Mouse (Mus musculus) intestine, embryonic 14.5 days (tissue): ENCODE measurements at regions not wholly inside any gene's neighbourhood (a gene's known extent, or its start where the extent isn't known, plus 50 kb on each side); places are given as distances from the start of the nearest gene placed in this dataset.

Experiments
- ATAC-seq: fragments of 200-750 bp; cut with Nextera tagmentation; replicated peaks from 2 replicates; pipeline ENCODE4 v1.8.0; 2017; ENCODE audit warnings: low read depth, moderate number of reproducible peaks, moderate TSS enrichment, moderate library complexity; ENCODE audit not compliant: low FRiP score, low TSS enrichment
- DNase-seq: peaks from one replicate; pipeline ENCODE4 v3.0.0-alpha.2; 2018; ENCODE audit warnings: low spot score
- H3K27ac ChIP-seq: fragments of 300-500 bp; sonication (generic); 2 replicates; pipeline ENCODE4 v1.5.1; 2014; ENCODE audit warnings: low read depth, mild to moderate bottlenecking, control low read depth
- H3K27me3 ChIP-seq: fragments of 300-500 bp; sonication (generic); replicated peaks from 2 replicates; pipeline ENCODE4 v1.6.1; 2014; ENCODE audit warnings: low read length, control low read depth; ENCODE audit not compliant: control insufficient read depth, insufficient read depth
- H3K36me3 ChIP-seq: fragments of 300-500 bp; sonication (generic); 2 replicates; pipeline ENCODE4 v1.6.1; 2014; ENCODE audit warnings: low read length, control low read depth; ENCODE audit not compliant: control insufficient read depth, insufficient read depth
- H3K4me1 ChIP-seq: fragments of 300-500 bp; sonication (generic); replicated peaks from 2 replicates; pipeline ENCODE4 v1.6.1; 2014; ENCODE audit warnings: low read length, control low read depth, mixed read lengths; ENCODE audit not compliant: control insufficient read depth, insufficient read depth
- H3K4me2 ChIP-seq: fragments of 300-500 bp; sonication (generic); 2 replicates; pipeline ENCODE4 v1.6.1; 2014; ENCODE audit warnings: low read length
- H3K4me3 ChIP-seq: fragments of 300-500 bp; sonication (generic); 2 replicates; pipeline ENCODE4 v1.5.1; 2014; ENCODE audit warnings: low read depth, low read length, control low read depth, mixed read lengths
- H3K9ac ChIP-seq: fragments of 300-500 bp; sonication (generic); 2 replicates; pipeline ENCODE4 v1.6.1; 2014; ENCODE audit warnings: mild to moderate bottlenecking, low read length
- H3K9me3 ChIP-seq: fragments of 300-500 bp; sonication (generic); 2 replicates; pipeline ENCODE4 v1.6.1; 2016; ENCODE audit warnings: low read length, control low read depth; ENCODE audit not compliant: control insufficient read depth
- WGBS: fragments of 180-500 bp; shearing (Covaris S2); extraction: QIAGEN DNeasy Blood & Tissue Kit; methylation state at CpG from one replicate; pipeline ENCODE4 v1.1.7; 2014; 5-methylcytosine and 5-hydroxymethylcytosine counted together

DNA sequence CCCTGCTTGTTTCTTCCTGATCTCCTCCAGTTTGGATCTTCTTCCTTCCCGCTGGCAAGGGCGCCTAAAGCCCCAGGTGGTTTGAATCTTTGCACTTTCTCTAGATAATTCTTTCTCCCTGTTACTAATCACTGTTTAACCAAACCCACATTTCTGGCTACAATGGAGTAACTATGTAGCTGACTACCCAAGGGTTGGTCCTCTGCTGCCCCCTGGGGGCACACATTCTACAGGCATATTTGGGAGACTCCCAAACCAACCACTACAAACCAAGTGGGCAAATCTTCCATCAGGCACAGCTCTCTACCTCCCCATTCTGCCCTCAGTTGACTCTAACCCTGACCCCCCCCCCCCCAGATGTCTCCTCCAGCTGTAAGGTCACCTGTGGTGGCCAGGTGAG lies 98.7 kb downstream of the 4930564D02Rik start:
- ATAC-seq (no peak), DNase-seq (peak; percentile 76)
- Histone ChIP-seq H3K4me1 (no peaks in the 10 kb centered on the region), H3K9me3 (peaks cover 3% of the 10 kb centered on the region; the same call in 1 of the 2 replicates), H3K36me3 (no peaks in the 10 kb centered on the region), H3K4me3 (no peak overlapping the region), H3K27ac (no peak overlapping the region), H3K9ac (no peak overlapping the region), H3K4me2 (no peak overlapping the region), H3K27me3 (no peaks in the 10 kb centered on the region)
- WGBS: 55% methylated on average over 2 of the region's 2 CpGs

DNA sequence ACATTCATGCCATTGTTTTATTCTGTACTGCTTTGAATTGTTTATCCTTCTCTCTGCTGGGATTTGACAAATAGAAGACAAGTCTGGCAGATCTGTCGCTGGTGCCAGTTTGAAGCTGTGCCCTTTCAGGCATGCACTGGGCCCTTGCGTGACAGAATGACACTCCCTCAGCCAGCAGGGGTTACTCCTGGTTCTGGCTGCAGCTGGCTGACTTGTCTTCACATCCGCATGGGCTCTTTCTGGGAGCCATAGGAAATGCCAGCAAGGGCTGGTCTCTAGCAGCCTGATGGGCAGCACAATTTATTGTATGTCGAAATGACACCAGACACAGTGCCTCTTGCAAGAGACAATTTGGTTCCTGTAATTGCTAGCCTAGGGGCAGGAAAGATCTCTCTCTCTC lies 102.5 kb downstream of the 4930564D02Rik start:
- Histone ChIP-seq H3K27me3 (no peaks in the 10 kb centered on the region), H3K4me3 (no peak overlapping the region), H3K4me2 (no peak overlapping the region), H3K9me3 (peaks cover 6% of the 10 kb centered on the region; the same call in 1 of the 2 replicates), H3K36me3 (no peaks in the 10 kb centered on the region), H3K27ac (no peak overlapping the region), H3K9ac (no peak overlapping the region), H3K4me1 (no peaks in the 10 kb centered on the region)
- no peak for DNase-seq
- ATAC-seq: no peak
- 59% methylated on average over 4 of the region's 4 CpGs for WGBS

GRCm38 (mm10) chr3:105171527-105171926 lies 104.9 kb downstream of the 4930564D02Rik start:
- H3K4me3 ChIP-seq: no peak overlapping the region
- no peaks in the 10 kb centered on the region for H3K4me1 ChIP-seq
- no peaks in the 10 kb centered on the region for H3K36me3 ChIP-seq
- DNase-seq (no peak), ATAC-seq (no peak)
- no peak overlapping the region for H3K9ac ChIP-seq
- H3K27ac ChIP-seq: no peak overlapping the region
- no peak overlapping the region for H3K4me2 ChIP-seq
- H3K9me3 ChIP-seq: peaks cover 6% of the 10 kb centered on the region; the same call in 1 of the 2 replicates
- 79% methylated on average over 5 of the region's 5 CpGs for WGBS
- no peaks in the 10 kb centered on the region for H3K27me3 ChIP-seq

DNA sequence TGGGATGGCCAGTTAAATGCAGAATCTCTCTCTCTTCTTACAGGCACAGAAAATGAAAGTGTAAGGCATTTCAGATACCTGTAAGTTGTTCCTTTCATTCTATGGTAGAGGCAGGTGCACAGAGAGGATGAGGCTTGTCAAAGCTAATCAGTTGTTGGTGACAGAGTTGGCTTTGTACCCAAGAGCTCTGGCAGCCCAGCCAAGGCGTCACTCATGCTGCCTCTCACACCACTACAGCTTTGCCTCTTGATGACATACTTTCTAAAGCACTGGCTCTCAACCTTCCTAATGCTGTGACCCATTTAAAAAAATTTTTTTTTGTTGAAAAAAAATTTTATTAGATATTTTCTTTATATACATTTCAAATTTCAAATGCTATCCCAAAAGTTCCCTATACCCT lies 105.4 kb downstream of the 4930564D02Rik start:
- Histone ChIP-seq H3K27ac (no peak overlapping the region), H3K4me2 (no peak overlapping the region), H3K36me3 (no peaks in the 10 kb centered on the region), H3K27me3 (no peaks in the 10 kb centered on the region), H3K9ac (no peak overlapping the region), H3K9me3 (peaks cover 6% of the 10 kb centered on the region; the same call in 1 of the 2 replicates), H3K4me3 (no peak overlapping the region), H3K4me1 (no peaks in the 10 kb centered on the region)
- DNase-seq: no peak
- WGBS: 87% methylated on average over 1 of the region's 1 CpGs
- ATAC-seq: no peak

GRCm38 (mm10) chr3:105191303-105191702 lies 124.7 kb downstream of the 4930564D02Rik start:
- 76% methylated on average over 7 of the region's 7 CpGs for WGBS
- no peak overlapping the region for H3K27ac ChIP-seq
- ATAC-seq (no peak), DNase-seq (no peak)
- no peaks in the 10 kb centered on the region for H3K4me1 ChIP-seq
- no peak overlapping the region for H3K4me2 ChIP-seq
- no peaks in the 10 kb centered on the region for H3K27me3 ChIP-seq
- no peaks in the 10 kb centered on the region for H3K36me3 ChIP-seq
- no peaks in the 10 kb centered on the region for H3K9me3 ChIP-seq
- H3K4me3 ChIP-seq: no peak overlapping the region
- H3K9ac ChIP-seq: no peak overlapping the region

- no peaks in the 10 kb centered on the region for H3K36me3 ChIP-seq
- WGBS: 55% methylated on average over 7 of the region's 7 CpGs
- no peak overlapping the region for H3K4me2 ChIP-seq
- no peak overlapping the region for H3K9ac ChIP-seq
- ATAC-seq: no peak
- no peaks in the 10 kb centered on the region for H3K9me3 ChIP-seq
- no peak overlapping the region for H3K4me3 ChIP-seq
- no peaks in the 10 kb centered on the region for H3K4me1 ChIP-seq
- no peak for DNase-seq
- H3K27ac ChIP-seq: no peak overlapping the region
- no peaks in the 10 kb centered on the region for H3K27me3 ChIP-seq
Observed at GRCm38 (mm10) chr3:105191830-105192229, 125.2 kb downstream of the 4930564D02Rik start.

DNA sequence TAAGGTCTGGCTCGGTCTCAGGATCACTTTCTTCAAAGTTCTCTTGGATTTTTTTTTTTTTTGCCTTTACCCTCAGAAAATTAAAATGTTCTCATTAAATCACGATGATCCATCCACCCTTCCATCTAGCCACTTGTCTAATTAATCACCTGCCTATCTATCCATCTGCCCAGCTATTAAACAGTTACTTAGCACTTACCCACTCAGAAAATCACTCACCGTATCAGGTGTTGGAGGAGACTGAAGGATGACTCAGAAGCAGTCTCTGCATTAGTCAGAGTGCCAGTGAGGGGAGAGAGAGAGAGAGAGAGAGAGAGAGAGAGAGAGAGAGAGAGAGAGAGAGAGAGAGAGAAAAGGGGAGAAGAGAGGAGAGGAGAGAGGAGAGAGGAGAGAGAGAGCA lies 134.1 kb downstream of the 4930564D02Rik start:
- DNase-seq (no peak), ATAC-seq (no peak)
- Histone ChIP-seq H3K27me3 (no peaks in the 10 kb centered on the region), H3K27ac (no peak overlapping the region), H3K9ac (no peak overlapping the region), H3K4me1 (no peaks in the 10 kb centered on the region), H3K9me3 (no peaks in the 10 kb centered on the region), H3K36me3 (no peaks in the 10 kb centered on the region), H3K4me3 (no peak overlapping the region), H3K4me2 (no peak overlapping the region)
- WGBS: 76% methylated on average over 3 of the region's 3 CpGs

- H3K27ac ChIP-seq: no peak overlapping the region
- H3K9me3 ChIP-seq: no peaks in the 10 kb centered on the region
- ATAC-seq: no peak
- no peak overlapping the region for H3K4me2 ChIP-seq
- DNase-seq: peak; percentile 28
- no peaks in the 10 kb centered on the region for H3K36me3 ChIP-seq
- WGBS: 58% methylated on average over 5 of the region's 5 CpGs
- no peak overlapping the region for H3K9ac ChIP-seq
- no peaks in the 10 kb centered on the region for H3K27me3 ChIP-seq
- no peaks in the 10 kb centered on the region for H3K4me1 ChIP-seq
- no peak overlapping the region for H3K4me3 ChIP-seq
Observed at GRCm38 (mm10) chr3:105209164-105209563, 142.5 kb downstream of the 4930564D02Rik start.

DNA sequence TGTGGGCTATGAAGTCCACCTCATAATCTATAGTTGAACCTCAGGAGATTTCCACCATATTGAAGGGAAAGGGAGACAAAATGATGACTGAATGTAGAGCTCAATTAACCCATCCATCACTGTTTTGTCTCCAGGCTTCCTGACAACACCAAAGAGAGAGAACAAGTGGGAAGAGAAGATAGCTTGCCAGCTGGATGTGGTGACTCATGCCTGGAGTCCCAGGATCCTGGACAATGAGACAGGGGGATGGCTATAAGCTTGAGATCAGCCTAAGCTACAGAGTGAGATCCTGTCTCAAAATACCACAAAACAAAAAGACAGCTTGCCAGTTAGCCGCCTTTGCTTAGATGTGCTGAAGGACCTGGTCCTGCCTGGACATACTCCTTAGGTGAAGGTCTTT lies 144.4 kb downstream of the 4930564D02Rik start:
- Histone ChIP-seq H3K4me1 (no peaks in the 10 kb centered on the region), H3K9ac (no peak overlapping the region), H3K4me3 (no peak overlapping the region), H3K27me3 (no peaks in the 10 kb centered on the region), H3K9me3 (no peaks in the 10 kb centered on the region), H3K36me3 (no peaks in the 10 kb centered on the region), H3K4me2 (no peak overlapping the region), H3K27ac (no peak overlapping the region)
- peak; percentile 2 for DNase-seq
- WGBS: 88% methylated on average over 1 of the region's 1 CpGs
- ATAC-seq: no peak
